Mouse (Mus musculus) R1 (cell line): ENCODE measurements around the gene Gm525.
"Not testable (repeated sequence)": the region's sequence is repeated elsewhere in the genome, so short reads cannot be mapped to it uniquely, and the experiment has no call there.

Experiments
- DNase-seq: peaks from one replicate; pipeline ENCODE4 v3.0.0-alpha.2; 2018; ENCODE audit warnings: low read depth, low spot score

The Gm525 gene

GRCm38 (mm10) chr11:89061362-89061761 lies 12.3 kb upstream of the Gm525 start:
- DNase-seq: peak; percentile 57

GRCm38 (mm10) chr11:89064312-89064711 lies 9.3 kb upstream of the Gm525 start:
- no peak for DNase-seq

GRCm38 (mm10) chr11:89065297-89065696 lies 8.3 kb upstream of the Gm525 start:
- peak; percentile 87 for DNase-seq

- DNase-seq: no peak
These were observed 7.5 kb upstream of the Gm525 start for GRCm38 (mm10) chr11:89066126-89066525.

DNA sequence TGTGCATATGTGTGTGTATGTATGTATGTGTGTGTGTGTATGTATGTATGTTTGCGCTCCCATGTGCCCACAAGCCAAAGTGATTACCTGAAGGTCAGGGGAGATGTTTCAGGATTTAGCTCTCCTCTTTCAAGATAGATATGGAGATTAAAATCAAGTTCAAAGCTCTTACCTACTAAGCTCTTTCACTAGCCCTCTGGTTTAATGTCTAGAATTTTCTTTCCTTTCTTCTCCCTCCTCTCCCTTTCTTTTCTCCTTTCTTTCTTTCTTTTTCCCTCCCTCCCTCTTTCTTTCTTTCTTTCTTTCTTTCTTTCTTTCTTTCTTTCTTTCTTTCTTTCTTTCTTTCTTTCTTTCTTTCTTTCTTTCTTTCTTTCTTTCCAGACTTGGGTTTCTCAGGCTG lies 6.9 kb upstream of the Gm525 start, which contains the start of gene Dgke:
Gene Dgke, minus strand, starts transcription at position 101 of the 400 bp plus-strand sequence.
- no peak for DNase-seq

GRCm38 (mm10) chr11:89067301-89067822 lies 6.3 kb upstream of the Gm525 start:
- peak; percentile 97 for DNase-seq

- peak; percentile 100 for DNase-seq
These were observed 5.7 kb upstream of the Gm525 start for GRCm38 (mm10) chr11:89067871-89068490.

DNA sequence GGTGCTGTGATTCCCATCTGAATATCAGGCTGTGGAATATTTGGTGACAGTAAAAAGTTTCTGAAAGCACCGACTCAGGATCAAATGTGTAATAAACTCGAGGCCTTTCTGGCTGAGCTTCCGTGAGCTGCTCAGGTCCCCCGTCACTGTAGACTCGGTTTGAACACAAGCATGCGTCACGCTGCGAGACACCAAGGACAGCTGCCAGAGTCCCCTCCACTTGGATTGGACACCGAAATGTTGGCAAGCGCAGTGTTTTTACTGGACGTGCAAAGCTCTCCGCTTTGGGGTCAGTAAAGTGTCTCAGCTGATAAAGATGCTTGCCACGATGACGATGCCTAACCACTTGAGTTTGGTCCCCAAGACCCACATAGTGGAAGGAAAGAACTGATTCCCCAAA lies 5.0 kb upstream of the Gm525 start:
- DNase-seq: peak; percentile 72

DNA sequence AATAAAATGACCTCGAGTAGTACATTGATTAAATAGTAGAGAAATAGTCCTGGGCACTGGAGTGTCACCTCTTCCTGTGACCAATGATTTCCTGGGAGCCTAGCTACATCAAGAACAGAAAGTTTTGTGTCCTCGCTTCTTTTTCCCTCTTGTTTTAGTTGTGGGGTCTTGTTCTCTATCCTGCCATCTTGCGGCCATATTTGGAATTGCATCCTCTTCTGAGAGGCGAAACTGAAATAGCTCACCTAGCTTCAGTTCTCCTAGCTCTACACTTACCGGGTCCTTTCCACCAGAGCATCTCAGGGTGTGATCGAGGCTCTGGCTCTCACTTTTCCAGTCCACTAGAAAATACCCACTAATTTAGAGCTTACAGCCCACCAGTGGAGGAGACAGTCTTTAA lies 4.3 kb upstream of the Gm525 start:
- peak; percentile 90 for DNase-seq

GRCm38 (mm10) chr11:89071522-89071921 lies 2.1 kb upstream of the Gm525 start:
- no peak for DNase-seq

- peak; percentile 58 for DNase-seq
These were observed 1.3 kb downstream of the Gm525 start for GRCm38 (mm10) chr11:89074783-89075413.

GRCm38 (mm10) chr11:89076370-89076821 lies 2.8 kb downstream of the Gm525 start:
- no peak for DNase-seq

DNA sequence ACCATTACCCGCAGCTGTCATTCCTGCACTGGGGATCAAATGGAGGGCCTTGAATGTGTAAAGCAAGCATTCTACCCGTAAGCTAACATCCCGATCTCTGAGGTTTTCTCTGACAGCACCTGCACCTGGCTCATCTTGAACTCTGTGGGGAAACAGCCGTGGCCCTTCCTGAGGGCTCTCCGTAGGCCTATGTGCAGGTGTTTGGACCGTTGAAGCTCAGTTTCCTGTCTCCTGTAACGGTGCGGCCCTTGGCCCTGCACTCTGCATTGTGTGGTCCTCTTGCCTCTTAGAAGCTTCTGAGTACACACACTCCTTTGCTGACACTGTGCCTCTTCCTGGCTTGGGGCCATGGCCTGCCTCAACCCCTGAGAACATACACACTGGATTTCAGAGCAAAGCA lies 4.0 kb downstream of the Gm525 start:
- no peak for DNase-seq

DNA sequence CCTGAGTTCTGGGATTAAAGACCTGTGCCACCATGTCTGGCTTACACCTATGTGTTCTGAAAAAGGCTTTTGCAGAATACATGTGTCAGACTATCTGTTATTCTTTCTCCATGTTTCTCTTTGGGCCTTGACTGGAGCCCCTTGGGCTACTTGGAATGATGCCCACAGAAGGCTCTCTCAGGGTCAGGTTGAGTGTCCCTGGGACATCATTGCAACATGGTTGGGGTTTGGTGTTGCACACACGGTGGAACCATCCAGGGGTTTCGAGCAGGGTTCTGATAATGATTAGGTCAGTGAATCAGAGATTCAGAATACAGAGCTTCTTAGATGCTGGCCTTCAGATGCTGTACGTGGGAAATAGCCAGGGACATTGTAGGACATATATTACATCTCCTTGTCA lies 4.7 kb downstream of the Gm525 start:
- no peak for DNase-seq

DNA sequence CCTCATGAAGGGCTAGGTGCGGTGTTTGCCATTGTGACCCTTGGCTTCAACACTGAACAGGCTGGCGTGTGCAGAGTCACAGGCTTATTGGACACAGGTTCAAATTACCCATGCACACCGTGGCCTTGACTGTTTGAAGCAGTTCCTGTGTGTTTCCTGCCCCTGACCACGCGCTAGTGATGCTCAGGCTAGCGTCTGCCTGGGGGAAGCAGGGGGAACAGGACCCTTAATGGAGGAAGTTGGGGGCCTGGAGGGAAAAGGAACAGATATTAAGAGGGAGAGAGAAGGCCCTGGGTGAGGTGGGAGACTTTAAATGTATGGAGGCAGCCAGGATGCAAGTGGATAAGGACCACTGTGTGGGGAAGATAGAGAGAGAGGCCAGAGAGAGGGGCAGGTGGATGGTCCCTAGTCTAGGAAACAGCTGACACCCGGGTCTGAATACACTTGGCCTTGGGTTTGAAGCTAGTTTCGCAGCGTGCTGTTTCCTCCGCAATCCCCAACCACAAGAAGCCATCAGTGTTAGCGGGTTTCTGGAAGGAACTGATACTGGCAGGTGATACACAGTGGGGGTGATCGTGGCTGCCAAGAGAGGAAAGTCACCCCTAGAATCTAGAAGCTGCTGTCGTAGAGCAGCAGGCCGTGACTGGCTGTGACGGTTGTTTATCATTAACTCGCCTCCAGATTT lies 5.5 kb downstream of the Gm525 start:
- DNase-seq: no peak

GRCm38 (mm10) chr11:89081906-89082305 lies 8.3 kb downstream of the Gm525 start:
- DNase-seq: not testable (repeated sequence)

DNA sequence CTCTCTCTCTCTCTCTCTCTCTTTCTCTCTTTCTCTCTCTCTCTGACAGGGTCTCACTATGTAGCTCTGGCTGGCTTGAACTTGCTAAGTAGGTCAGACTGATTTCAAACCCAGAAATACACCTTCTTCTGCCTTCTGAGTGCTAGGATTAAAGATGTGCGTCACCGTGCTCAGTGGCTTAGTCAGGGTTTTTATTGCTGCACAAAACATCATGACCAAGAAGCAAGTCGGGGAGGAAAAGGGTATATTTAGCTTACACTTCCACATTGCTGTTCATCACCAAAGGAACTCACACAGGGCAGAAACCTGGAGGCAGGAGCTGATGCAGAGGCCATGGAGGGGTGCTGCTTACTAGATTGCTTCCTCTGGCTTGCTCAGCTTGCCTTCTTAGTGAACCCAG lies 9.1 kb downstream of the Gm525 start:
- DNase-seq: not testable (repeated sequence)

- peak; percentile 82 for DNase-seq
These were observed 11.0 kb downstream of the Gm525 start for GRCm38 (mm10) chr11:89084601-89085000.

GRCm38 (mm10) chr11:89086208-89086809 lies 12.7 kb downstream of the Gm525 start:
- no peak for DNase-seq

GRCm38 (mm10) chr11:89088754-89089153 lies 15.1 kb downstream of the Gm525 start:
- peak; percentile 85 for DNase-seq

DNA sequence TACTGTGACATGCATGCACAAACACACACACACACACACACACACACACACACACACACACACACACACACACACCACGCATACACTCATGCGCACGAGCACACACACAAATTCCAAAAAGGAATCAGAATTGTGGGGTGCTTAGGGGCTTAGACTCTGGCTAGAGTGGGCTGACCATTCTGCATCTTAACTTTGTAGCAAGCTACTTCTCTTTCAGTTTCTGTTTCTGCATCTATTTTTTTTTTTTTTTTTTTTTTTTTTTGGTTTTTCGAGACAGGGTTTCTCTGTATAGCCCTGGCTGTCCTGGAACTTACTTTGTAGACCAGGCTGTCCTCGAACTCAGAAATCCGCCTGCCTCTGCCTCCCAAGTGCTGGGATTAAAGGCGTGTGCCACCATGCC lies 16.7 kb downstream of the Gm525 start:
- not testable (repeated sequence) for DNase-seq

DNA sequence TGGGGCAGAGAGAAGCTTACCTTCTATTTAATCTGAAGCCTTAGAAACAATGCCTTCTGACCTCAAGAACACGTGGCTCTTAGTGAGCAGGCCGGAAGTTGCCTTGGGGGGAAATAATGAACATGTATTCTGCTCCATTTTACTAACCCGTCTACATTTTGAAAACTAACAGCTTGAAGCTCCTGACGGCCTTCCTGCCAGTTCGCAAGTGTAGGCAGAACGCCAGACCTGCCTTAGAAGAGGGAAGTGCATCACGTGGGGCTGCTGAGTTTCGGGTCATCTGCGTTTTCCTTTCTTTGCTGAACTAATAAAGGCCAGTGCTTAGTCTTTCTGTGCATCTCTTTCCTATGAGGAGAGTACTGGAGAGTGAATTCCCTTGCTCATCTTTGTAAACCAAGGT lies 19.1 kb downstream of the Gm525 start:
- DNase-seq: no peak
